8 mouse cellular contexts compared by ENCODE assay signal in the genomic region with DNA sequence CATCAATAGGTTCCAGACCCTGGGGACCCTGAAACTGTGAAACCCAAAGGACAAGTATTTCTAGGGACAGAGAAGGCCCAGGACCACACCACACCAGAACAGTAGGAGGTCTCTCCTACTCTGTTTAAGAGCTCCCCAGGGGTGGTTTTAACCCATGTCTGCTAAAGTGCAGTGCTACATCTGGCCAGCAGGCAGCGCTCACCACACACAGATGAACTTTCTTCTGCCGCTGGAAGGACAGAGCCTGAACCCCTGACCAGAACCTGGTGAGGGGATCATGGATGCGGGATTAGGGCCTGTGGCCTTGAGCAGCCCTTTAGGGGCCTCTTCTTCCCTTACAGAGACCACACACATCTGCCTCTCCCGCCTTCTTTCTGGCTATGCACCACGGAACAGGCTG. TPM values are rescaled to one million over a fixed set of nuclear protein-coding genes. Genes with fewer than 3 reads are reported as not detected.
DNase-seq lines count a peak whose midpoint lies in the region; ATAC-seq and TF ChIP-seq lines count a peak whose summit lies in the region.

No protein-coding gene starts in this region.

- WGBS in liver, embryonic 12.5 days (ENCODE audit: insufficient replicate concordance), result 12% methylated on average over 5 of the region's 5 CpGs
- WGBS in forebrain, embryonic 16.5 days, result 7% methylated on average over 5 of the region's 5 CpGs
- 16% methylated on average over 5 of the region's 5 CpGs for WGBS in limb, embryonic 14.5 days
- WGBS in neural tube, embryonic 12.5 days, result 9% methylated on average over 5 of the region's 5 CpGs
- WGBS in stomach, postnatal 0 days, result 18% methylated on average over 5 of the region's 5 CpGs

- no peak for TF ChIP-seq POLR2A in limb, embryonic 14.5 days (IDR thresholded peaks at IDR 0.05; ENCODE audit: borderline replicate concordance, extremely low read depth, insufficient read depth, insufficient read length)

- TF ChIP-seq CTCF in stomach, postnatal 0 days (IDR thresholded peaks at IDR 0.05; ENCODE audit: low read depth), result peak; percentile 97

- ATAC-seq in liver, embryonic 12.5 days, result no peak
- peak; percentile 53; the same call in 1 of the 2 replicates for ATAC-seq in forebrain, embryonic 16.5 days
- no peak for ATAC-seq in limb, embryonic 14.5 days (ENCODE audit: low FRiP score, low read depth)
- ATAC-seq in neural tube, embryonic 12.5 days (ENCODE audit: low FRiP score, low read depth), result peak; percentile 43; the same call in 1 of the 2 replicates
- ATAC-seq in stomach, postnatal 0 days (ENCODE audit: low FRiP score, low TSS enrichment), result no peak; the same call in 1 of the 2 replicates

- H3K27ac ChIP-seq in liver, embryonic 12.5 days, result no peak overlapping the region
- H3K27ac ChIP-seq in forebrain, embryonic 16.5 days (ENCODE audit: low read length), result no peak overlapping the region
- no peak overlapping the region for H3K27ac ChIP-seq in limb, embryonic 14.5 days (replicated peaks; ENCODE audit: low read depth, low read length)
- no peak overlapping the region for H3K27ac ChIP-seq in neural tube, embryonic 12.5 days
- H3K27ac ChIP-seq in stomach, postnatal 0 days (replicated peaks), result no peak overlapping the region

- TF ChIP-seq EP300 in stomach, postnatal 0 days (optimal IDR thresholded peaks at IDR 0.05), result no peak

- H3K36me3 ChIP-seq in liver, embryonic 12.5 days, result no peaks in the 10 kb centered on the region
- H3K36me3 ChIP-seq in forebrain, embryonic 16.5 days (ENCODE audit: control insufficient read depth, insufficient read depth), result no peaks in the 10 kb centered on the region
- no peaks in the 10 kb centered on the region for H3K36me3 ChIP-seq in limb, embryonic 14.5 days (ENCODE audit: control insufficient read depth, insufficient read depth, low read length)
- no peaks in the 10 kb centered on the region for H3K36me3 ChIP-seq in neural tube, embryonic 12.5 days
- H3K36me3 ChIP-seq in stomach, postnatal 0 days (ENCODE audit: control insufficient read depth, insufficient read depth, low read length), result no peaks in the 10 kb centered on the region

- H3K4me2 ChIP-seq in liver, embryonic 12.5 days, result no peak overlapping the region
- peak overlapping the region; percentile 14; the same call in 1 of the 2 replicates for H3K4me2 ChIP-seq in forebrain, embryonic 16.5 days (ENCODE audit: low read length)
- H3K4me2 ChIP-seq in limb, embryonic 14.5 days (replicated peaks; ENCODE audit: low read depth, low read length, severe bottlenecking), result no peak overlapping the region
- no peak overlapping the region for H3K4me2 ChIP-seq in neural tube, embryonic 12.5 days (replicated peaks)
- no peak overlapping the region for H3K4me2 ChIP-seq in stomach, postnatal 0 days (replicated peaks; ENCODE audit: low read depth)

- no peaks in the 10 kb centered on the region for H3K4me1 ChIP-seq in liver, embryonic 12.5 days
- peaks cover 12% of the 10 kb centered on the region for H3K4me1 ChIP-seq in forebrain, embryonic 16.5 days (replicated peaks; ENCODE audit: control insufficient read depth, insufficient read depth, low read length)
- H3K4me1 ChIP-seq in limb, embryonic 14.5 days (ENCODE audit: control insufficient read depth, insufficient read depth, low read length), result no peaks in the 10 kb centered on the region
- peaks cover 11% of the 10 kb centered on the region; the same call in 1 of the 2 replicates for H3K4me1 ChIP-seq in neural tube, embryonic 12.5 days
- no peaks in the 10 kb centered on the region for H3K4me1 ChIP-seq in stomach, postnatal 0 days (replicated peaks; ENCODE audit: control insufficient read depth, insufficient read depth)

- peak; percentile 53 for DNase-seq in liver
- DNase-seq in c-Kit-positive CD71-positive TER-119-positive erythroid progenitor cells, embryonic 14.5 days (ENCODE audit: low spot score), result peak; percentile 24
- peak; percentile 33 to 75 for DNase-seq in kidney, adult 8-10 months
- DNase-seq in limb, embryonic 14.5 days (ENCODE audit: low spot score), result peak; percentile 69
- peak; percentile 71 for DNase-seq in stomach, postnatal 0 days (ENCODE audit: low spot score)

- no peaks in the 10 kb centered on the region for H3K9me3 ChIP-seq in liver, embryonic 12.5 days (replicated peaks)
- no peaks in the 10 kb centered on the region for H3K9me3 ChIP-seq in forebrain, embryonic 16.5 days (ENCODE audit: control insufficient read depth, low read length)
- H3K9me3 ChIP-seq in limb, embryonic 14.5 days (ENCODE audit: control insufficient read depth, low read length), result no peaks in the 10 kb centered on the region
- no peaks in the 10 kb centered on the region for H3K9me3 ChIP-seq in neural tube, embryonic 12.5 days
- H3K9me3 ChIP-seq in stomach, postnatal 0 days (ENCODE audit: control insufficient read depth, low read length), result no peaks in the 10 kb centered on the region

- no peak overlapping the region for H3K9ac ChIP-seq in liver, embryonic 12.5 days
- no peak overlapping the region for H3K9ac ChIP-seq in forebrain, embryonic 16.5 days (replicated peaks; ENCODE audit: low read depth, low read length)
- H3K9ac ChIP-seq in limb, embryonic 14.5 days (ENCODE audit: low read depth, low read length, severe bottlenecking), result no peak overlapping the region
- no peak overlapping the region for H3K9ac ChIP-seq in neural tube, embryonic 12.5 days
- no peak overlapping the region for H3K9ac ChIP-seq in stomach, postnatal 0 days (ENCODE audit: low read length)

- no peak overlapping the region for H3K4me3 ChIP-seq in liver, embryonic 12.5 days
- H3K4me3 ChIP-seq in forebrain, embryonic 16.5 days (replicated peaks; ENCODE audit: low read length), result no peak overlapping the region
- no peak overlapping the region for H3K4me3 ChIP-seq in limb, embryonic 14.5 days (replicated peaks; ENCODE audit: low read length)
- no peak overlapping the region for H3K4me3 ChIP-seq in neural tube, embryonic 12.5 days
- H3K4me3 ChIP-seq in stomach, postnatal 0 days (ENCODE audit: low read depth, low read length), result no peak overlapping the region

- peaks cover 8% of the 10 kb centered on the region; the same call in 1 of the 2 replicates for H3K27me3 ChIP-seq in liver, embryonic 12.5 days (replicated peaks)
- H3K27me3 ChIP-seq in forebrain, embryonic 16.5 days (replicated peaks; ENCODE audit: control insufficient read depth, insufficient read depth, low read length), result no peaks in the 10 kb centered on the region
- no peaks in the 10 kb centered on the region for H3K27me3 ChIP-seq in limb, embryonic 14.5 days (ENCODE audit: control insufficient read depth, insufficient read depth, low read length)
- H3K27me3 ChIP-seq in neural tube, embryonic 12.5 days (replicated peaks), result 0 out of 2 replicates have a peak, but pooled peaks cover 4% of the 10 kb centered on the region
- H3K27me3 ChIP-seq in stomach, postnatal 0 days (ENCODE audit: control insufficient read depth, insufficient read depth, low read length), result no peaks in the 10 kb centered on the region

RNA-seq across cellular contexts. Expression of a gene that starts 26.6 kb away (rescaled TPM):
- polyA plus RNA-seq in liver, embryonic 12.5 days (2016; fragmentation: Nextera tagmentation; extraction: Ambion mirVana), result 15.2 and 15.3 TPM in 2 replicates
- 4.5 and 5.5 TPM in 2 replicates for polyA plus RNA-seq in forebrain, embryonic 16.5 days (2015; fragmentation: Nextera tagmentation; extraction: Ambion mirVana)
- polyA plus RNA-seq in limb, embryonic 14.5 days (2012; rRNA removed), result 9.0 and 11.4 TPM in 2 replicates
- polyA plus RNA-seq in limb, embryonic 14.5 days (2014; fragmentation: Nextera tagmentation; extraction: Ambion mirVana), result 4.9 and 6.9 TPM in 2 replicates
- polyA plus RNA-seq in neural tube, embryonic 12.5 days (2016; fragmentation: Nextera tagmentation; extraction: Ambion mirVana), result 6.4 and 6.6 TPM in 2 replicates
- polyA plus RNA-seq in stomach, postnatal 0 days (2015; fragmentation: Nextera tagmentation; extraction: Ambion mirVana), result 5.2 and 5.8 TPM in 2 replicates

RNA-seq across cellular contexts. Expression of a gene that starts 50.8 kb away (rescaled TPM):
- 87.7 and 90.9 TPM in 2 replicates for polyA plus RNA-seq in liver, embryonic 12.5 days (2016; fragmentation: Nextera tagmentation; extraction: Ambion mirVana)
- 3.6 and 5.1 TPM in 2 replicates for polyA plus RNA-seq in forebrain, embryonic 16.5 days (2015; fragmentation: Nextera tagmentation; extraction: Ambion mirVana)
- polyA plus RNA-seq in limb, embryonic 14.5 days (2012; rRNA removed), result 15.9 and 21.9 TPM in 2 replicates
- polyA plus RNA-seq in limb, embryonic 14.5 days (2014; fragmentation: Nextera tagmentation; extraction: Ambion mirVana), result 34.2 and 38.2 TPM in 2 replicates
- 7.7 and 9.0 TPM in 2 replicates for polyA plus RNA-seq in neural tube, embryonic 12.5 days (2016; fragmentation: Nextera tagmentation; extraction: Ambion mirVana)
- 6.4 and 8.0 TPM in 2 replicates for polyA plus RNA-seq in stomach, postnatal 0 days (2015; fragmentation: Nextera tagmentation; extraction: Ambion mirVana)

Comparison
In these comparisons a context has a peak if more than half of its experiments do, and no peak if none do; other contexts are left out.
1. ATAC-seq: peak in forebrain, embryonic 16.5 days (single experiment) and neural tube, embryonic 12.5 days (single experiment); none in liver, embryonic 12.5 days (single experiment), limb, embryonic 14.5 days (single experiment) and stomach, postnatal 0 days (single experiment).
2. Peak in every context shown above with its lines, with median percentiles within 50 percentile points of each other: DNase-seq.